Mouse (Mus musculus): Measurements from ENCODE around the gene Wwox.

Wwox gene

DNA sequence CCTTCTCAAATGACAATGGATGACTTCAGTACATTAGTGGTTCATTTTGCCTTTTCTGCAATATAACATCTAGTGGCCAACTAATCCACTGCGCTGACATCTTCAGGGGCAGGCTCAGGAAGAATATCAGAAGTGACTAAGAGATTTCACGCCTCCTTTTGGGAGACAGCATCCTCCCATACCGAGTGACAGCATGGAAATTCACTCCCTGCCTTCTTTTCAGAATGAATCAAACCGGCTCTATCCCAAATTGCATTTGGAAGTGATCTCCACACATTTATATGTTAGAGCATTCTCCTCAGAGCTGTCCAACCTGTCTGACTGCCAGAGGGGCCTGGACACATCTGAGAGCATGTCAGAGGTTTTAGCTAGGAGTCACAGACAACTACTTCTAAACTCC lies 940.6 kb downstream of the Wwox start:
- in situ Hi-C loops (cut with MboI, MseI): no loop called here

DNA sequence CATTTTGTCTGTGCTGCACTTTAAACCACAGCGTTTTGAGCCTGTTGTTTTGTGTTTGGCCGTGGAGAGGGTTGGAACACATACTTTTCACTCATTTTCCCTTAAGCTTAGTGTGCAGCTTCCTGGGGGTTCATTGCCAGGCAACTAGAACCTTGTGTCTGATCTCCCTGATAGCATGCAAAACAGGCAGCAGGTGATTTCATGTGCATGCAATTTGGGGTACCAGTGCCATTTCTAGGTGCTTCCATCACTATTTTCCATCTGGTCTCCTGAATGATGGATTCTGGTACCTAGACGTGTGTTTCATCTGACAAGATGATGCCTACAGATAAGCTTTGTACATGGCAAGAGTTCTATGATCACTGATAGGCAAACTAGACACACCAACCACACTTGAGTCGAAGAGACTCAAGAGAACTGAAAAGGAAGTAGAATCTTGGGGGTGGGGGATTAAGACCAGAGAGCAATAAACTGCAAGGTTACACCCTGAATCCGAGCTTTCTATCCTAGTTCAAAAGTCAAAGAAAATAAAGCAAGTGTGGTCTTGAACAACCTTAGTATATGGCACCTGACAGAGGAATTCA lies 951.6 kb downstream of the Wwox start:
- in situ Hi-C loops (cut with MboI, MseI): loop anchor here (10.0 kb wide), 1 partner anchor 506 kb away; no protein-coding TSS in a partner anchor

DNA sequence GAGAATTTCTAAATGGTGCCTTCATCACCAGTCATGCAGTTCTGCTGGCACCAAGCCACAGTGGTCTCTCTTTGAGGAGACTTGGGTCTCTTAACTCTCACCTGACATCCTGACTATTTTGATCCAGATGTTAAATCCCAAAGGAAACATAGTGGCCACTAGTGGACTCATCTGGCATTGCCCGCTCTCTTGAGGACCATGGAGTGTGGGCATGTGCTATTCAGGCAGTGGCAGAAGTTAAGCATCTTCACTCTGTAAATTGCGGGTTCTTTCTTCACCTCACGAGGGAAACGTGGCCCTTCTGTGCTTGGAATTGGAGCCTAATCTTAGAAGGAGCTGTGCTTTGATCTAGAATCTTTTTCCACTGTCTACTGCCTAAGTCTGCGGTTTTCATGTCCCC lies 956.4 kb downstream of the Wwox start:
- in situ Hi-C loops (cut with MboI, MseI): loop anchor here (10.0 kb wide), 1 partner anchor 511 kb away; no protein-coding TSS in a partner anchor

DNA sequence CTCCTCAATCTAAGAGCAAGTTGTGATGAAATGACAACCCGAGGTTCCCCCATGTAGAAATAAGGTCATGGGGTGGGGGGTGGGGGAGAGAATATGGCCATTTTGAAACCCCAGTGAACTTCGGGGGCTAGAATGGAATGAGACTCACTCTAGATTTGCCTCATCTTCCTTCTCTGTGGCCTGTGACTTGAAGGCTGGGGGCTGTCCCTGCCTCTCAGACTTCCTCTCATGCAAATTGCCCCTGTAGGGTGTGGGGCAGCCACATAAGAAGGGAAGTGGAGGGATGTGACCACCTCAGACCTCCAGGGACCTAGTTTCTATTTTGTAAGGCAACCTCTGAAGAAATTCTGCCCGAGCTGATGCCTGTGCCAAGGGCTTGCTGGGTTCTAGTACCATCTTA lies 958.5 kb downstream of the Wwox start:
- in situ Hi-C loops (cut with MboI, MseI): loop anchor here (10.0 kb wide), 1 partner anchor 513 kb away; no protein-coding TSS in a partner anchor

DNA sequence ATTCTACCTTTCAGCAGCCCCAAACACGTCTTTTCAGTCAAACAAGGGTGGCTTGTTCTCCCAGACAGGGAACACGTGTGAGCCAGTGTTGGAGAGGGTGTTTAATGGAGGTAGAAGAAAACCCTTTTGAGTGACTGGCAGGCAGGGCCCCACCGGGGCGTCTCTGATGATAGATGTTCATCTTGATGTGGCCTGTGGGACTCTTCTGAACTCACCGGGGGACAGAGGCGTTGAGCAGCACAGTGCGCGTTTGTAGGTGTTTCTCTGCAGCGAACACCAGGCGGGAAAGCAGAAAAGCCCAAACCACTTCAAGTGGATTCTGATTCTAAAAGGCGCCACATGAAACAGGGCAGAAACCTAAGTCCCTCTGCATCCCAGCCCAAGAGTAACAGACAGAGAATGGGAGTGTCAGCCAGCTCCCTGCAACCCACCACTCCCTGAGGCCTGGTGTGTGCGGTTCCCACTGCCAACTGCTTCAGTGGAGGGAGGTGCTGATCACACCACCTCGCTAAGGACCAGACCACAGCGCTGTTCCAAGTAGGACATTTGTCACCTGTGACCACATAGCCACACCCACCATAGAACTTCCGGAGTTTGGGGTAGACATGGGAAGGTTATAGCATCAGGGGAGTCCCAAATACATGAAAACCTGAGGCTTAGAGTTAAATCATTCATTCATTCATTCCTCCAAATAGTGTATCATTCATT lies 960.7 kb downstream of the Wwox start:
- in situ Hi-C loops (cut with MboI, MseI): loop anchor here (5.0 to 10.0 kb wide), 2 partner anchors 92 to 355 kb away; no protein-coding TSS in a partner anchor
